Mouse (Mus musculus) heart, adult 9 months (tissue): Measurements from ENCODE around the gene Vmn1r43.
"Not testable (repeated sequence)": the region's sequence is repeated elsewhere in the genome, so short reads cannot be mapped to it uniquely, and the experiment has no call there.

Experiments
- DNase-seq, 2 experiments: peaks; one replicate each; pipeline ENCODE4 v3.0.0; 2022; ENCODE audit warnings: low spot score in 2 of 2

Gene Vmn1r43

GRCm38 (mm10) chr6:89876313-89876712 lies at the start of gene Vmn1r43, which contains the start of gene Vmn1r42:
Gene Vmn1r43 (minus strand): TSS chr6:89876413.
Gene Vmn1r42 (minus strand): TSS chr6:89876413.
- not testable (repeated sequence) for DNase-seq

- no peak for DNase-seq
Observed at GRCm38 (mm10) chr6:89883812-89884211, 7.6 kb upstream of the Vmn1r43 start.

- DNase-seq, result no peak
Observed at GRCm38 (mm10) chr6:89883360-89883759, 7.1 kb upstream of the Vmn1r43 start, which contains the start of gene Vmn1r44. Gene Vmn1r44 (plus strand): TSS chr6:89883660.

GRCm38 (mm10) chr6:89880867-89881266 lies 4.7 kb upstream of the Vmn1r43 start:
- DNase-seq, result no peak

GRCm38 (mm10) chr6:89876963-89877362 lies 750 bp upstream of the Vmn1r43 start:
- no peak for DNase-seq

- DNase-seq, result no peak
Observed at GRCm38 (mm10) chr6:89867976-89868375, 8.2 kb downstream of the Vmn1r43 start.

- DNase-seq, result no peak
Observed at GRCm38 (mm10) chr6:89867276-89867675, 8.9 kb downstream of the Vmn1r43 start.

GRCm38 (mm10) chr6:89863792-89864191 lies 12.4 kb downstream of the Vmn1r43 start:
- DNase-seq, result peak; percentile 9 to 13

GRCm38 (mm10) chr6:89859839-89860238 lies 16.4 kb downstream of the Vmn1r43 start:
- no peak for DNase-seq

- DNase-seq, result no peak
Observed at GRCm38 (mm10) chr6:89857552-89857951, 18.7 kb downstream of the Vmn1r43 start.
